Mouse (Mus musculus): Measurements from ENCODE around the gene E130308A19Rik.

Gene E130308A19Rik

GRCm38 (mm10) chr4:59640720-59641119 lies 14.7 kb downstream of the E130308A19Rik start:
- no peak for DNase-seq

GRCm38 (mm10) chr4:59642039-59642438 lies 16.0 kb downstream of the E130308A19Rik start:
- no peak for DNase-seq

- DNase-seq: no peak
Measured at GRCm38 (mm10) chr4:59642657-59643056, 16.6 kb downstream of the E130308A19Rik start.

GRCm38 (mm10) chr4:59644431-59644830 lies 18.4 kb downstream of the E130308A19Rik start:
- DNase-seq: no peak

GRCm38 (mm10) chr4:59644992-59645391 lies 19.0 kb downstream of the E130308A19Rik start:
- no peak for DNase-seq

GRCm38 (mm10) chr4:59645610-59646009 lies 19.6 kb downstream of the E130308A19Rik start:
- DNase-seq: no peak

GRCm38 (mm10) chr4:59646020-59646696 lies 20.1 kb downstream of the E130308A19Rik start:
- no peak for DNase-seq

- no peak for DNase-seq
Measured at GRCm38 (mm10) chr4:59649119-59649518, 23.1 kb downstream of the E130308A19Rik start.

- no peak for DNase-seq
Measured at GRCm38 (mm10) chr4:59652166-59652681, 26.2 kb downstream of the E130308A19Rik start.

- no peak for DNase-seq
Measured at GRCm38 (mm10) chr4:59656061-59656642, 30.1 kb downstream of the E130308A19Rik start.

GRCm38 (mm10) chr4:59662163-59662562 lies 36.2 kb downstream of the E130308A19Rik start:
- no peak for DNase-seq

GRCm38 (mm10) chr4:59663451-59663850 lies 37.4 kb downstream of the E130308A19Rik start:
- no peak for DNase-seq

- DNase-seq: no peak
Measured at GRCm38 (mm10) chr4:59666550-59667317, 40.7 kb downstream of the E130308A19Rik start.

GRCm38 (mm10) chr4:59668050-59668449 lies 42.0 kb downstream of the E130308A19Rik start:
- no peak for DNase-seq

- DNase-seq: no peak
Measured at GRCm38 (mm10) chr4:59669131-59669530, 43.1 kb downstream of the E130308A19Rik start.

GRCm38 (mm10) chr4:59670015-59670414 lies 44.0 kb downstream of the E130308A19Rik start:
- DNase-seq: no peak

GRCm38 (mm10) chr4:59673423-59674117 lies 47.6 kb downstream of the E130308A19Rik start:
- no peak for DNase-seq

- DNase-seq: no peak
Measured at GRCm38 (mm10) chr4:59674929-59675679, 49.1 kb downstream of the E130308A19Rik start.

GRCm38 (mm10) chr4:59675699-59676098 lies 49.7 kb downstream of the E130308A19Rik start:
- DNase-seq: no peak

GRCm38 (mm10) chr4:59681383-59681782 lies 55.4 kb downstream of the E130308A19Rik start:
- DNase-seq: no peak

- no peak for DNase-seq
Measured at GRCm38 (mm10) chr4:59682491-59682890, 56.5 kb downstream of the E130308A19Rik start.

- no peak for DNase-seq
Measured at GRCm38 (mm10) chr4:59682950-59683349, 56.9 kb downstream of the E130308A19Rik start.
